Mouse (Mus musculus) hindbrain, embryonic 12.5 days (tissue): ENCODE measurements around the gene Vmn2r74. TPM values are rescaled to one million over a fixed set of nuclear protein-coding genes. Genes with fewer than 3 reads are reported as not detected.

ENCODE experiments used
- ATAC-seq: fragments of 200-750 bp; cut with Nextera tagmentation; 2 replicates; pipeline ENCODE4 v1.8.0; 2017; ENCODE audit warnings: moderate TSS enrichment; ENCODE audit not compliant: low FRiP score
- H3K27ac ChIP-seq: fragments of 300-500 bp; sonication (generic); 2 replicates; pipeline ENCODE4 v1.5.1; 2016; ENCODE audit warnings: mild to moderate bottlenecking
- H3K27me3 ChIP-seq: fragments of 300-500 bp; sonication (generic); 2 replicates; pipeline ENCODE4 v1.6.1; 2016; ENCODE audit warnings: mild to moderate bottlenecking
- H3K36me3 ChIP-seq: fragments of 300-500 bp; sonication (generic); 2 replicates; pipeline ENCODE4 v1.6.1; 2016; ENCODE audit warnings: mild to moderate bottlenecking
- H3K4me1 ChIP-seq: fragments of 300-500 bp; sonication (generic); 2 replicates; pipeline ENCODE4 v1.6.1; 2016
- H3K4me2 ChIP-seq: fragments of 300-500 bp; sonication (generic); replicated peaks from 2 replicates; pipeline ENCODE4 v1.6.1; 2016; ENCODE audit warnings: mild to moderate bottlenecking
- H3K4me3 ChIP-seq: fragments of 300-500 bp; sonication (generic); 2 replicates; pipeline ENCODE4 v1.5.1; 2016; ENCODE audit warnings: mild to moderate bottlenecking
- H3K9ac ChIP-seq: fragments of 300-500 bp; sonication (generic); 2 replicates; pipeline ENCODE4 v1.6.1; 2016; ENCODE audit warnings: mild to moderate bottlenecking, moderate library complexity
- H3K9me3 ChIP-seq: fragments of 300-500 bp; sonication (generic); replicated peaks from 2 replicates; pipeline ENCODE4 v1.6.1; 2016; ENCODE audit warnings: mild to moderate bottlenecking
- WGBS: fragments of 180-500 bp; shearing (Covaris S2); methylation state at CpG from one replicate; pipeline ENCODE4 v1.1.7; 2016; 5-methylcytosine and 5-hydroxymethylcytosine counted together
- polyA plus RNA-seq: library from polyadenylated mRNA; unstranded; fragments of >200 nt; fragmentation: Nextera tagmentation; extraction: Ambion mirVana; gene quantifications from 2 replicates; pipeline ENCODE4 v1.2.1, GENCODE M21; 2016

Vmn2r74 gene
- polyA plus RNA-seq: not detected in 2 replicates

DNA sequence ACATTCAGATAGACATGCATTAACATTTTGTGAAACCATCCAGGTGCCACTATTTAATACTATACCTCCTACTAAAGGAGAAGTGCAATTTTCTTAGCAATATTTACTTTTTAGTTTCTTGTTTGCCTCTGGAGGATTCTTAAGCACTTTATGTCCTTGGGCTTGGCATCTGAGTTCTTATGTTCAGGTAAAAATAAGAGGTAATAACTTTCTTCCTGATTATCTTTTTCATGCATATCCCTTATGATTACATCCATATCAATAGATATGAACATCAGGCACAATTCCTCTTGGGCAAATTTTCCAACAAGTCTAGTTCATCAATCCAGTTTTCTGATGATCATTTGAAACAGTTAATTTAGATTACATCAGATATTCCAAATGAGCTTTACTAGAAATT is at the start of gene Vmn2r74:
Vmn2r74 (minus strand) TSS at position 101 of the 400 bp plus-strand sequence.
- no peak within 1 kb of the TSS for H3K4me2 ChIP-seq
- ATAC-seq: no peak
- no peaks in the 10 kb centered on the region for H3K4me1 ChIP-seq
- H3K9me3 ChIP-seq: no peaks in the 10 kb centered on the region
- H3K4me3 ChIP-seq: no peak within 1 kb of the TSS
- no peak within 1 kb of the TSS for H3K9ac ChIP-seq
- H3K36me3 ChIP-seq: no peaks in the 10 kb centered on the region
- no peaks in the 10 kb centered on the region for H3K27me3 ChIP-seq
- no peak within 1 kb of the TSS for H3K27ac ChIP-seq

- no peak for ATAC-seq
- no peak overlapping the region for H3K4me2 ChIP-seq
- no peaks in the 10 kb centered on the region for H3K4me1 ChIP-seq
- no peaks in the 10 kb centered on the region for H3K27me3 ChIP-seq
- H3K27ac ChIP-seq: no peak overlapping the region
- H3K9ac ChIP-seq: no peak overlapping the region
- H3K36me3 ChIP-seq: no peaks in the 10 kb centered on the region
- WGBS: 93% methylated on average over 2 of the region's 2 CpGs
- H3K4me3 ChIP-seq: no peak overlapping the region
- peaks cover 35% of the 10 kb centered on the region for H3K9me3 ChIP-seq
Observed at GRCm38 (mm10) chr7:86007533-86007932, 46.1 kb upstream of the Vmn2r74 start.

Other genes with a start within 250 kb of the Vmn2r74 start
- not detected in 2 replicates for gene Vmn2r72, start 206.5 kb downstream of the Vmn2r74 start, polyA plus RNA-seq
- not detected in 2 replicates for gene Vmn2r73, start 85.4 kb downstream of the Vmn2r74 start, polyA plus RNA-seq
- gene Vmn2r75, start 210.1 kb upstream of the Vmn2r74 start, polyA plus RNA-seq: not detected in 2 replicates